Mouse (Mus musculus): ENCODE data around the gene Slc6a9. TPM values are rescaled to one million over a fixed set of nuclear protein-coding genes. Genes with fewer than 3 reads are reported as not detected.

Gene Slc6a9
- polyA plus RNA-seq, 1 experiment = 197 TPM

DNA sequence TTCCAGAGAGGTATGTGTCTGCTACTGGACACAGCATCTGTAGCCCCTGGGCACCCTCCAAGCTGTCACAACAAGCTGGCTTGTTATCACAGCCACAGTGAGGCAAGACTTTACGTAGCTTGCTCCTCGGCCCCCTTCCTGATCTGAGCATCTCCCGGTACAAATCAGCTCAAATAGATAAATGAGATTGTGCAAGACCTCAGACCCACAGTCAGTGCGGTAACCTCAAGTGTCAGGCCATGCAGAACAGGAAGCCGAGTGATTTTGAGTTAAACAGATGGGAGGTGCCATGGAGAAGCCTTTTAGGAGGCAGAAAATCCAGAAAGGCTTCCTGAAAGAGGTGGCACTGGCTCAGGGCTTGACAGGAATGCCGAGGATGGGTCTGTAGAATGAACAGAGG lies 32.7 kb downstream of the Slc6a9 start:
- whole genome bisulfite sequencing = 87% methylated on average over 6 of the region's 6 CpGs

DNA sequence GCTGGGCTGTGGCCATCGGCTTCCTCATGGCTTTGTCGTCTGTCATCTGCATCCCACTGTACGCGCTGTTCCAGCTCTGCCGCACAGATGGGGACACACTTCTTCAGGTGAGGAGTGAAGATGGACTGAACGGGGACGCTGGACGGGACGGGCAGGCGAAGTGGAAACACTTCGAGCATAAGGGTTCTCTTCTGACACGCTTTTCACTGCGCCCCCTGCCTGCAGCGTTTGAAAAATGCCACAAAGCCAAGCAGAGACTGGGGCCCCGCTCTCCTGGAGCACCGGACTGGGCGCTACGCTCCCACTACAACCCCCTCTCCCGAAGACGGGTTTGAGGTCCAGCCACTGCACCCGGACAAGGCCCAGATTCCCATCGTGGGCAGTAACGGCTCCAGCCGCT lies 33.5 kb downstream of the Slc6a9 start:
- peak in 1 of 2 experiments; percentile 63 for DNase-seq
- Histone ChIP-seq H3K4me1 (ENCODE audit: control insufficient read depth, insufficient read depth, low read length) (0 out of 2 replicates have a peak, but pooled peaks cover 3% of the 10 kb centered on the region), H3K27ac (ENCODE audit: insufficient read depth, low read length) (no peak overlapping the region), H3K27me3 (ENCODE audit: control insufficient read depth, insufficient read depth, low read length) (no peaks in the 10 kb centered on the region), H3K4me3 (replicated peaks; ENCODE audit: insufficient read depth, low read depth, low read length) (no peak overlapping the region)
- WGBS = 23% methylated on average over 24 of the region's 24 CpGs
- no peak for TF ChIP-seq POLR2A (IDR thresholded peaks at IDR 0.05; ENCODE audit: borderline replicate concordance, insufficient read depth, low read length)
- peak; percentile 69 for TF ChIP-seq CTCF (IDR thresholded peaks at IDR 0.05; ENCODE audit: borderline replicate concordance, insufficient read depth, low read depth, low read length)

More for the DNA sequence above, 32.7 kb downstream of the Slc6a9 start:
- Histone ChIP-seq H3K4me1 (ENCODE audit: control insufficient read depth, insufficient read depth, low read length) (0 out of 2 replicates have a peak, but pooled peaks cover 3% of the 10 kb centered on the region), H3K4me3 (replicated peaks; ENCODE audit: insufficient read depth, low read depth, low read length) (no peak overlapping the region), H3K27ac (ENCODE audit: insufficient read depth, low read length) (no peak overlapping the region), H3K27me3 (ENCODE audit: control insufficient read depth, insufficient read depth, low read length) (no peaks in the 10 kb centered on the region)
- TF ChIP-seq POLR2A (IDR thresholded peaks at IDR 0.05; ENCODE audit: borderline replicate concordance, insufficient read depth, low read length) (no peak), CTCF (IDR thresholded peaks at IDR 0.05; ENCODE audit: borderline replicate concordance, insufficient read depth, low read depth, low read length) (no peak)
- no peak for DNase-seq

- Histone ChIP-seq H3K4me3 (replicated peaks; ENCODE audit: insufficient read depth, low read depth, low read length) (no peak overlapping the region), H3K4me1 (ENCODE audit: control insufficient read depth, insufficient read depth, low read length) (0 out of 2 replicates have a peak, but pooled peaks cover 3% of the 10 kb centered on the region), H3K27ac (ENCODE audit: insufficient read depth, low read length) (no peak overlapping the region), H3K27me3 (ENCODE audit: control insufficient read depth, insufficient read depth, low read length) (no peaks in the 10 kb centered on the region)
- 34% methylated on average over 9 of the region's 9 CpGs for WGBS
- no peak for TF ChIP-seq CTCF (IDR thresholded peaks at IDR 0.05; ENCODE audit: borderline replicate concordance, insufficient read depth, low read depth, low read length)
- TF ChIP-seq POLR2A (IDR thresholded peaks at IDR 0.05; ENCODE audit: borderline replicate concordance, insufficient read depth, low read length) = no peak
- no peak for DNase-seq
Measured at GRCm38 (mm10) chr4:117869317-117869716, 35.0 kb downstream of the Slc6a9 start.

DNA sequence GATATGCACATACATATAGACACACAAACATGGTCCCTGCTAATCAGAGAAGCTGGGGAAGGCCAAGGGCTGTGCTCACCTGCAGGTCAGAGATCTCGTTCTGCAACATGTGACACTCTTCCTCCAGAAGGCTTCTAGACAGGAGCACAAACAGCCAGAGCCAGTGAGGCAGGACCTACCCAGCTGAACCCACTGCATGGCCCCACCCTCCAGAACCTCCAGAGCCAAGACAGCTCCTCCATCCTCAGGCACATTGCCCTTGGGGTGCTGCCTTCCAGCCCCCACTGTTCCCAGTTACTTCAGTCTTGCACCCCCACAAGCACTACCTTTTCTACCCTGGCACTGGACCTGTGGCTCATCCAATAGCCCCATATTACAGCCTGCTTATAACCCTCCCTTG lies 36.1 kb downstream of the Slc6a9 start:
- 0 out of 2 replicates have a peak, but pooled peaks cover 3% of the 10 kb centered on the region for H3K4me1 ChIP-seq (ENCODE audit: control insufficient read depth, insufficient read depth, low read length)

DNA sequence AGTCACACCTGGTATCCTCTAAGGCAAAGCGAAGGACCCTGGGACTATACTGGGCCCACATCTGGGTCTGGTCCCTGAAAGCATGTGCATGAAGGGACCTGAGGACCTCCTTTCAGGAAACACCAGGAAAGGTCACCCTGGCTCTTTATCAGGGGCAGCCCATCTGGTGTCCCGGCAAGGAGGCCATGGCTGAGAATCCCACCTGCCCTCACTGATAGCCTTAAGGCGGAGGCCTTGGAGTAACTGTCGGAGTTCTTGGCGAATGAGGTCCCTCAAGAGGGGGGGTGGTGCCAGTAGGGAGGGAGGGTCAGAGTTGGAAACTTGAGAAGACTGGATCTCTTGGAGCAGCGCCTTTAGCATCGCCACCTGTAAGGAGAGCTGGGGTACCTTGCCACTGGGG lies 37.5 kb downstream of the Slc6a9 start:
- WGBS = 64% methylated on average over 7 of the region's 7 CpGs
- no peak overlapping the region for H3K4me3 ChIP-seq (replicated peaks; ENCODE audit: insufficient read depth, low read depth, low read length)

More for the DNA sequence above, 36.1 kb downstream of the Slc6a9 start:
- H3K27ac ChIP-seq (ENCODE audit: insufficient read depth, low read length) = no peak overlapping the region
- DNase-seq = no peak
- TF ChIP-seq POLR2A (IDR thresholded peaks at IDR 0.05; ENCODE audit: borderline replicate concordance, insufficient read depth, low read length) = no peak
- TF ChIP-seq CTCF (IDR thresholded peaks at IDR 0.05; ENCODE audit: borderline replicate concordance, insufficient read depth, low read depth, low read length) = no peak
- no peak overlapping the region for H3K4me3 ChIP-seq (replicated peaks; ENCODE audit: insufficient read depth, low read depth, low read length)
- H3K27me3 ChIP-seq (ENCODE audit: control insufficient read depth, insufficient read depth, low read length) = no peaks in the 10 kb centered on the region
- 52% methylated on average over 1 of the region's 1 CpGs for WGBS

GRCm38 (mm10) chr4:117872471-117872886 lies 38.2 kb downstream of the Slc6a9 start, which contains the start of gene Ccdc24:
Gene Ccdc24 (minus strand): TSS chr4:117872557.
- H3K27ac ChIP-seq (ENCODE audit: insufficient read depth, low read length) = no peak within 1 kb of the TSS
- TF ChIP-seq CTCF (IDR thresholded peaks at IDR 0.05; ENCODE audit: borderline replicate concordance, insufficient read depth, low read depth, low read length) (no peak), POLR2A (IDR thresholded peaks at IDR 0.05; ENCODE audit: borderline replicate concordance, insufficient read depth, low read length) (no peak)
- WGBS = 24% methylated on average over 14 of the region's 14 CpGs
- H3K27me3 ChIP-seq (ENCODE audit: control insufficient read depth, insufficient read depth, low read length) = no peaks in the 10 kb centered on the region
- no peak for DNase-seq
- H3K4me1 ChIP-seq (ENCODE audit: control insufficient read depth, insufficient read depth, low read length) = 0 out of 2 replicates have a peak, but pooled peaks cover 3% of the 10 kb centered on the region
- no peak within 1 kb of the TSS for H3K4me3 ChIP-seq (replicated peaks; ENCODE audit: insufficient read depth, low read depth, low read length)

More for the DNA sequence above, 37.5 kb downstream of the Slc6a9 start:
- no peak for DNase-seq
- no peak overlapping the region for H3K27ac ChIP-seq (ENCODE audit: insufficient read depth, low read length)
- no peak for TF ChIP-seq CTCF (IDR thresholded peaks at IDR 0.05; ENCODE audit: borderline replicate concordance, insufficient read depth, low read depth, low read length)
- no peak for TF ChIP-seq POLR2A (IDR thresholded peaks at IDR 0.05; ENCODE audit: borderline replicate concordance, insufficient read depth, low read length)
- no peaks in the 10 kb centered on the region for H3K27me3 ChIP-seq (ENCODE audit: control insufficient read depth, insufficient read depth, low read length)
- H3K4me1 ChIP-seq (ENCODE audit: control insufficient read depth, insufficient read depth, low read length) = 0 out of 2 replicates have a peak, but pooled peaks cover 3% of the 10 kb centered on the region

DNA sequence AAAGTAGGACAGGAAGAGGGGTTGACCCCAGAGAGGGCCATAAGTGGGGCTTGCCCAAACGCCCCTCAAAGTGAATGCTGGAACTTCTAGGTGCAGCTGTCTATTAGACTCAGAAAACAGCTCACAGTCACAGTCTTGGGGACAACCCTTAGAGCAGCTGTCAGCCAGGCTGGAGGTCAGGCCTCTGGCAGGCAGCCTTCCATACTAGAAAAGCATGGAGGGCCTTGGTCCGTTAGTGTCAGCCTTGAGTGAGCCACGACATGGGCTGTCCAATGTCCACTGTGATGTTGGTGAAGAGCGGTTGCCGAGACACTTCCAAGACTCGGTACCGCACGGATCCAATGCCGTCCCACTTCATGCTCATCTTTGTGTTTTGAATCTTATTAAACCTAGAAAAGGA lies 39.3 kb downstream of the Slc6a9 start:
- Histone ChIP-seq H3K27ac (ENCODE audit: insufficient read depth, low read length) (no peak overlapping the region), H3K27me3 (ENCODE audit: control insufficient read depth, insufficient read depth, low read length) (no peaks in the 10 kb centered on the region), H3K4me3 (replicated peaks; ENCODE audit: insufficient read depth, low read depth, low read length) (no peak overlapping the region), H3K4me1 (ENCODE audit: control insufficient read depth, insufficient read depth, low read length) (0 out of 2 replicates have a peak, but pooled peaks cover 3% of the 10 kb centered on the region)
- no peak for DNase-seq
- TF ChIP-seq CTCF (IDR thresholded peaks at IDR 0.05; ENCODE audit: borderline replicate concordance, insufficient read depth, low read depth, low read length) = no peak
- TF ChIP-seq POLR2A (IDR thresholded peaks at IDR 0.05; ENCODE audit: borderline replicate concordance, insufficient read depth, low read length) = no peak
- 89% methylated on average over 9 of the region's 9 CpGs for WGBS

DNA sequence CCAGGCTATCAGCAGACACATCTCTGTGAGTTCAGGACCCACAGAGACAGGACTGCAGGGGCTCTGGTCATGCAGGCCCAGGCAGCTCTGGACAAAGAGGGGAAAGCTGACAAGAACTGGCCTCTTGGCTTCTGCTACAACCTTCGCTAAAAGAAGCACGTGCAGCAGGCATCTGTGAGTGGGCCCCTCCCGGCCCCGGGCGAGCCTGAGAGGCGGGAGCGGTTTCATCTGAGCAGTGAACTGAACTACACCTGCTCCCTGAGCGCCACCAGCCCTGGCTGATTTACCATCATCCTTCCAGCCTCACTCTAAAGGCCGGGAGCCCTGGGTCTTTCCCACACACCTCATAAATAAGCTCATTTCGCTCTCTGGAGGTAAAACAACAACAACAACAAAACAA lies 44.0 kb downstream of the Slc6a9 start:
- TF ChIP-seq CTCF (IDR thresholded peaks at IDR 0.05; ENCODE audit: borderline replicate concordance, insufficient read depth, low read depth, low read length) (no peak), POLR2A (IDR thresholded peaks at IDR 0.05; ENCODE audit: borderline replicate concordance, insufficient read depth, low read length) (no peak)
- H3K27me3 ChIP-seq (ENCODE audit: control insufficient read depth, insufficient read depth, low read length) = no peaks in the 10 kb centered on the region
- DNase-seq = no peak
- WGBS = 38% methylated on average over 10 of the region's 10 CpGs
- H3K4me3 ChIP-seq (replicated peaks; ENCODE audit: insufficient read depth, low read depth, low read length) = no peak overlapping the region
- no peak overlapping the region for H3K27ac ChIP-seq (ENCODE audit: insufficient read depth, low read length)
- no peaks in the 10 kb centered on the region for H3K4me1 ChIP-seq (ENCODE audit: control insufficient read depth, insufficient read depth, low read length)
